In genomic region chr4:155215203-155215602, GRCm38 (mm10) we compare ENCODE assay signal across 8 mouse cellular contexts. TPM values are rescaled to one million over a fixed set of nuclear protein-coding genes. Genes with fewer than 3 reads are reported as not detected.
DNase-seq lines count a peak whose midpoint lies in the region; ATAC-seq and TF ChIP-seq lines count a peak whose summit lies in the region.
"Had no signal": no experiment of that assay in that cellular context is flagged by ENCODE, and none has a peak within 500 bp of the region (broad histone marks: within the 10 kb centered on the region; RNA-seq: fewer than 3 reads in every experiment).

No protein-coding gene starts in this region.

- H3K27me3 ChIP-seq in embryonic facial prominence, embryonic 14.5 days (replicated peaks; ENCODE audit: control insufficient read depth, insufficient read depth, low read length) = no peaks in the 10 kb centered on the region
- H3K27me3 ChIP-seq in heart, embryonic 13.5 days (replicated peaks) = no peaks in the 10 kb centered on the region
- no peaks in the 10 kb centered on the region for H3K27me3 ChIP-seq in limb, embryonic 15.5 days
- H3K27me3 ChIP-seq: stomach, embryonic 15.5 days had no signal

- DNase-seq in layer of hippocampus, adult 2 months (ENCODE audit: low spot score in 2 of 2) = no peak
- no peak for DNase-seq in layer of hippocampus, postnatal 10 days (ENCODE audit: low spot score in 2 of 2)
- no peak for DNase-seq in embryonic facial prominence, embryonic 14.5 days (ENCODE audit: low spot score)
- no peak for DNase-seq in frontal cortex, postnatal 10 days (ENCODE audit: low spot score in 2 of 2)

- H3K4me2 ChIP-seq in embryonic facial prominence, embryonic 14.5 days (ENCODE audit: low read depth, low read length) = peak overlapping the region; percentile 41
- H3K4me2 ChIP-seq in heart, embryonic 13.5 days = peak overlapping the region; percentile 97
- H3K4me2 ChIP-seq in limb, embryonic 15.5 days = no peak overlapping the region

- H3K36me3 ChIP-seq in embryonic facial prominence, embryonic 14.5 days (ENCODE audit: control insufficient read depth, insufficient read depth, low read length) = peaks cover 10% of the 10 kb centered on the region
- peaks cover 17% of the 10 kb centered on the region for H3K36me3 ChIP-seq in heart, embryonic 13.5 days
- H3K36me3 ChIP-seq in limb, embryonic 15.5 days = peaks cover 23% of the 10 kb centered on the region

- H3K9me3 ChIP-seq in embryonic facial prominence, embryonic 14.5 days (ENCODE audit: control insufficient read depth, low read length) = no peaks in the 10 kb centered on the region
- no peaks in the 10 kb centered on the region for H3K9me3 ChIP-seq in heart, embryonic 13.5 days
- no peaks in the 10 kb centered on the region for H3K9me3 ChIP-seq in limb, embryonic 15.5 days
- H3K9me3 ChIP-seq: stomach, embryonic 15.5 days had no signal

- peak overlapping the region; percentile 77 for H3K27ac ChIP-seq in layer of hippocampus, adult 2 months
- H3K27ac ChIP-seq in embryonic facial prominence, embryonic 14.5 days (replicated peaks; ENCODE audit: low read depth, low read length) = peak overlapping the region; percentile 44; the same call in 1 of the 2 replicates
- peak overlapping the region; percentile 72; the same call in 1 of the 2 replicates for H3K27ac ChIP-seq in heart, embryonic 13.5 days (replicated peaks)
- H3K27ac ChIP-seq in limb, embryonic 15.5 days = peak overlapping the region; percentile 73; the same call in 1 of the 2 replicates

- WGBS in embryonic facial prominence, embryonic 14.5 days = 56% methylated on average over 9 of the region's 9 CpGs
- WGBS in heart, embryonic 13.5 days = 35% methylated on average over 9 of the region's 9 CpGs
- WGBS in limb, embryonic 15.5 days = 41% methylated on average over 9 of the region's 9 CpGs

- peak overlapping the region; percentile 37; the same call in 1 of the 2 replicates for H3K9ac ChIP-seq in embryonic facial prominence, embryonic 14.5 days (ENCODE audit: low read depth, low read length)
- peak overlapping the region; percentile 33 for H3K9ac ChIP-seq in heart, embryonic 13.5 days
- H3K9ac ChIP-seq in limb, embryonic 15.5 days = peak overlapping the region; percentile 14; the same call in 1 of the 2 replicates
- H3K9ac ChIP-seq: stomach, embryonic 15.5 days had no signal

- no peak for ATAC-seq in embryonic facial prominence, embryonic 14.5 days (ENCODE audit: low read depth)
- no peak for ATAC-seq in heart, embryonic 13.5 days (ENCODE audit: extremely low read depth, insufficient number of reproducible peaks, low FRiP score, low TSS enrichment)
- no peak for ATAC-seq in limb, embryonic 15.5 days (ENCODE audit: insufficient number of reproducible peaks, low FRiP score, low TSS enrichment, low read depth)
- no peak for ATAC-seq in megakaryocyte, adult 5-6 weeks (ENCODE audit: poor library complexity, severe bottlenecking)

- peak overlapping the region; percentile 37; the same call in 1 of the 2 replicates for H3K4me3 ChIP-seq in layer of hippocampus, adult 2 months
- no peak overlapping the region for H3K4me3 ChIP-seq in embryonic facial prominence, embryonic 14.5 days (ENCODE audit: low read depth, low read length)
- peak overlapping the region; percentile 17; the same call in 1 of the 2 replicates for H3K4me3 ChIP-seq in heart, embryonic 13.5 days
- H3K4me3 ChIP-seq in limb, embryonic 15.5 days = peak overlapping the region; percentile 14
- H3K4me3 ChIP-seq: stomach, embryonic 15.5 days had no signal

- TF ChIP-seq CTCF in layer of hippocampus, adult 2 months (conservative IDR thresholded peaks at IDR 0.05) = no peak

- H3K4me1 ChIP-seq in embryonic facial prominence, embryonic 14.5 days (ENCODE audit: control insufficient read depth, insufficient read depth, low read length) = peaks cover 57% of the 10 kb centered on the region
- H3K4me1 ChIP-seq in heart, embryonic 13.5 days = peaks cover 99% of the 10 kb centered on the region
- H3K4me1 ChIP-seq in limb, embryonic 15.5 days = peaks cover 84% of the 10 kb centered on the region

RNA-seq across cellular contexts. Expression of gene Ski, which starts 7.2 kb away (rescaled TPM):
- total RNA-seq in layer of hippocampus, adult 2 months (2021) = 100 to 1,000 TPM; 128 to 136 TPM
- total RNA-seq in layer of hippocampus, postnatal 10 days (2021) = 100 to 1,000 TPM; 118 TPM
- polyA plus RNA-seq in embryonic facial prominence, embryonic 14.5 days (2014; fragmentation: Nextera tagmentation; extraction: Ambion mirVana) = 34.1 and 34.9 TPM in 2 replicates
- polyA plus RNA-seq in heart, embryonic 13.5 days (2015; fragmentation: Nextera tagmentation; extraction: Ambion mirVana) = 10.1 and 10.2 TPM in 2 replicates
- polyA plus RNA-seq in limb, embryonic 15.5 days (2015; fragmentation: Nextera tagmentation; extraction: Ambion mirVana) = 25.2 and 26.8 TPM in 2 replicates
- total RNA-seq in megakaryocyte, adult 5-6 weeks (2015) = 41.5 and 42.9 TPM in 2 replicates
- total RNA-seq in megakaryocyte, adult 5-6 weeks (2017) = 12.4 and 13.3 TPM in 2 replicates

RNA-seq across cellular contexts. Expression of gene Faap20, which starts 34.4 kb away (rescaled TPM):
- total RNA-seq in layer of hippocampus, adult 2 months (2021) = 10 to 100 TPM; 29.2 to 34.3 TPM
- 10 to 100 TPM; 22.2 to 24.3 TPM for total RNA-seq in layer of hippocampus, postnatal 10 days (2021)
- 66.1 and 68.5 TPM in 2 replicates for polyA plus RNA-seq in embryonic facial prominence, embryonic 14.5 days (2014; fragmentation: Nextera tagmentation; extraction: Ambion mirVana)
- 63.2 and 71.1 TPM in 2 replicates for polyA plus RNA-seq in heart, embryonic 13.5 days (2015; fragmentation: Nextera tagmentation; extraction: Ambion mirVana)
- 74.0 and 76.2 TPM in 2 replicates for polyA plus RNA-seq in limb, embryonic 15.5 days (2015; fragmentation: Nextera tagmentation; extraction: Ambion mirVana)
- 32.6 and 34.2 TPM in 2 replicates for total RNA-seq in megakaryocyte, adult 5-6 weeks (2015)
- total RNA-seq in megakaryocyte, adult 5-6 weeks (2017) = 11.7 and 18.3 TPM in 2 replicates
